Mouse (Mus musculus): ENCODE results near the gene Fam198a.

Gene Fam198a

DNA sequence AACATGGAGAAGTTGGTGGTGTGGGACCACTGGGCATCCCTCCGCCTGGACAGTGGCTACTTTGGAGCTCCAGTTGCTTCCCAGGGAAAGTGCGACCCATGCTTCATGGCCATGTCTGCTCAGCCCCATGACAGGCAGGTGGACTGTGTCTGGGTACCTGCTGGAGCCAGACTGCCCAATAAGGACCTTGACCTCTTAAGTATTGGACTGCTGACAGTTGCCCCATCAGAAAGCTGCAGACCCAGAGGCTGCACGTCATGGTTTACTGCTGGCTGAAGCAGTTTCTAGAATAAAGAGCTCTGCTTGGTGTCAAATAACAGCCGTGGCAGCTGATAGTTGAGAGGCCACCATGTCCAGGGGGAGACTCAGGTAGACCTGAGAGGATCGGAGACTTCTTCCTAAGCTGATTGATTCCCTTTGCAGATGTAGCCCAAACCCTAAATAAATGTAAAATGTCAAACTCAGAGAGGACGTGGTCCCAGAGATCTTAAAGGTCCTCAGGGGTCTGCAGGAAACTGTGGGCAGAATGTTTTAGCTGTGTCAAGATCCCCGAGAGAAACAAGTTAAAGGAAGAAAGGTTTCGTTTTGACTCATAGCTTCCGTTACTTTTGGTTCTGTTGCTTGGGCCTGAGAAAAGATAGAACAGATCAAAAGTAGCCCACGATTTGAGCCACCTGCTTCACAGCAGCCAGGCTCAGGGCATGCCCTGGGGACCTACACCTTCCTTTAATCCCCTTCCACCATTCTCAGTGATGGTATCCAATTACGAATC is 24.0 kb upstream of the Fam198a start:
- DNase-seq (ENCODE audit: extremely low spot score) = no peak

DNA sequence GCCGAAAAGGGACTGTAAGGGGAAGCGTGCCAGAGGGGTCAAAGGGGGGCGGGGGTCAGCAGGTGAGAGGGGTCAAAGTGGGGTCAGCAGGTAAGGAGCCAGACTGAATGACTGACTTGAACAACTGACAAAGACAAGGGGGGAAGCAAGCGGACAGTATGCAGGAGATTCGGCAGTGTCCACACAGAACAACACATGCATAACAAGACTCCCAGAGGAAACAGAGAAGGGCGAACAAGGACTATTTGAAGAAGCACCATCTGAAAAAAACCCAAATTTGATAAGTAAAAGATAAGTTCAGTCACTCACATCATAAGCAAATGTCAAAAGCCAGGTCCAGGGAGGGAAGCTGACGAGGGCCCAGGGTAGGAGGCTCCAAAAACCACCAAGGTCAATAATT is 23.1 kb upstream of the Fam198a start:
- DNase-seq (ENCODE audit: extremely low spot score) = no peak

DNA sequence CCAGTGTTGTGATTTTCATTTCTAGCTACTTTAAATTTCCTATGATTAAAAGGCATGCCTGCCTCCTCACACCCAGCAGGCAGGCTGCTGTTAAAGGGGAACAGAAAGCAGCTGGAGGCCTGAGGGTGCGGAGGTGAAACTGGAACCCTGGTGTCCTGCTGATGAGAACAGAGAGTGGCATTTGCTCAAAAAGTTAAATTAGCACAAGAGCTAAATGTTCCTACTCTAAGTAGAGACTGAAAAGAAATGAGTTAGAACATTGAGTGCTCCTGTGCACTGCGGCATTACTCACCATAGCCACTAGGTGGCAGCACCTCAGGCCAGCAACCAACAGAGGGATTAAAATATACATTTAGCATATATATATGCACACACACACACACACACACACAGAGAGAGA is 22.3 kb upstream of the Fam198a start:
- DNase-seq (ENCODE audit: extremely low spot score) = peak; percentile 31

DNA sequence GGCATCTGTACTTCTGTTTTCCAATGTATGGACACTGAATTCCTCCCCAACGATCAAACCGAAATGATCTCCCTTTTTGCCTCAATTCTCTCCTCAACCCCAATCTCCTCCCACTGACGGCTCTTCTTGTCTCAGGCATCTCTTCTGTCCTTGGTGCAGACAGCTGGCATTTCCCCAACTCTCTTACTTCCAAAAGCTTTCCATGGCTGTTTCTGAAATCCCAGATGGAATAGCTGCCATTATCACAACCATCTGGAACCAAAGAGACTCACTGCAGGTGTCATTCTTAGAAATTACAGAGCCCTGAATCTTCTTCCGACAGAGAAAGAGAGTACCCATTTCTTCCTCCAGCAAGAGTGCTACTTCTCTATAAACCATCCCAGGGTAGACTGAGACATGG is 15.9 kb upstream of the Fam198a start:
- DNase-seq (ENCODE audit: extremely low spot score) = no peak

DNA sequence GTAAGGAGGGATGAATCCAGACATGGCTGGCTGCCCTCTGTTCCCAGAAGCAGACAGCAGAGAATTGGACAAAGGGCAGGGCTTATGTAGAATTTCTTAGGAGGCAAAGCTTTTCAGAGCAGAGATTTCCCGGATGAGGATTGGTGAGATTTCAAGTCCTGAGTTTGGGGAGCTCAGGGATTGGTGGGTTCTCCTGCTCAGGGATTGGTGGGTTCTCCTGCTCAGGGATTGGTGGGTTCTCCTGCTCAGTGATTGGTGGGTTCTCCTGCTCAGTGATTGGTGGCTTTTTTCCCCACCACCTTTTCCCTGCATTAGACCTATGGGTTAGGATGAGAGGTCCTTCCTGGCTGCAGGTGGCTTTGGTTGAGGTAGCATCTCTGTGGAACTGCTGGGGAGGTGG is 13.8 kb upstream of the Fam198a start:
- no peak for DNase-seq (ENCODE audit: extremely low spot score)

DNA sequence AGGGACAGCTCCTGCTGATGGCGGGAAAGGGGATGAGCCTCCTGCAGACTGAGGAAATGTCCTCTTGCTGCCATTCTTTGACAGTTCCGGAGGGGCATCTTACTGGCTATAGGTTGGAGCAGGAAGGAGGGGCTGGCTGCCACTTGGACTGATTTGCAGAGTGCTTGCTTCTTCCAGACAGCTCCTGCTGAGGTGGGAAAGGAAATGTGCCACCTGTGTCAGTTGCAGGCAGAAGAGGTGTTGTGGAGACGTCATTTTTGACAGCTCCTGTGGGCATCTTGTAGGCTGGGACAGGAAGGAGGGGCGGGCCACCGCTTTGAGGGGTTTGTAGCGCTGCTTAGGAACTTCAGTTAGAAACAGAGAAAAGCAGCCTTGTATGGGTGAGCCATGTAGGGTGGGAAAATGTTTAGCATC is 13.3 kb upstream of the Fam198a start:
- DNase-seq (ENCODE audit: extremely low spot score) = no peak

DNA sequence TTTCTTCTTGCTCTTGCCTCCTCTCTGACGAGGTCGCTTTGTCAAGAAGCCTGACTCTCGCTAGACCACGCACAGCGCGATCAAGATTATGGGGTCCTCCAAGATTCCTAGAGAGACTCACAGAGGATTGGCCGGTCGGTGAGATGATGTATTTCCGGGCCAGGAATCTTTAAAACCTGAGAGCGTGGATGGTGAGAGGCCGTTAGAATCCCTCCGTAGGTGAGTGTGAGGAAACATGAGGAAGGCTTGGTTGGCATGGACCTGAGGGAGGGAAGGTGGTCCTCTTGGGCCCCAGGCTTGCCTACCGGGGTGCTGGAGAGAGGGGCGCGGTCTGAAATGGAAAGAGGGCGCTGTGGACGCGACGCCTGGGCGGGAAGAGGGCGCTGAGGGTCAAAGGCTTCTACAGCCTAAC is 12.8 kb upstream of the Fam198a start:
- DNase-seq (ENCODE audit: extremely low spot score) = peak; percentile 51

DNA sequence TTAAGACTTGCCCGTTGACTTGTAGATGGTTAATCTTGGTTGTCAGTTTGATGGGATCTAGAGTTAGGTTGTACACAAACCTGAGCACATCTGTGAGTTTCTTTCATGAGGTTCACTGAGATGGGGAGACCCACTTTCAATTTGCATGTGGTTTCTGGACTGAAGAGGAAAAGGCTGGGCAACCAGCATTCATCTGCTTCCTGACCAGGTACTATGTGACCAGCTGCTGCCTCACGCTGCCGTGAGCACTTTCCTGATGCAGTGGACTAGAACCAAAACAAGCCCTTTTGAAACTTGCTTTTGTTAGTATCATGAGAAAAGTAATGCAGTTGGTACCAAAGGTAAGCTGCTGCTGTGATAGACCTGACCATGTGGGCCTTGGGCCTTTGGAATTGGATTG is 7.8 kb upstream of the Fam198a start:
- DNase-seq (ENCODE audit: extremely low spot score) = no peak

DNA sequence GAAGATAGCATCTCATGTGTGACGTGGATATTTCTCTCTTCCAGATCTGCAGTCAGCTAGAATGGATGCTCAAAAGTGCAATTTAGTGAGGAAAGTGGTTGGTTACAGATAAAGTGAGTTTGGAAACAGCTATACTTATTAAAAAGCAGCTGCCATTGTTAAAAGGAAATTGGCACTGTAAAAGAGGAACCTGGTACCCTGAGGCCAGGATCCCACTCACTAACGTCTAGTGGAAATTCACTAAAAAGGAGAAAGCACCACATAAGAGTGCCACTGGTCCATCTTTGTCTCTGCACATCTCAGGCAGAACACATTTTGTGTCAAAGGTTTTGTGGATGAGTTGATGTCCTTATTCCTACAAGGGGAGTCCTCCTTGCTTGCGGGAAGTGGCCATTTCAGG is 7.2 kb upstream of the Fam198a start:
- no peak for DNase-seq (ENCODE audit: extremely low spot score)

DNA sequence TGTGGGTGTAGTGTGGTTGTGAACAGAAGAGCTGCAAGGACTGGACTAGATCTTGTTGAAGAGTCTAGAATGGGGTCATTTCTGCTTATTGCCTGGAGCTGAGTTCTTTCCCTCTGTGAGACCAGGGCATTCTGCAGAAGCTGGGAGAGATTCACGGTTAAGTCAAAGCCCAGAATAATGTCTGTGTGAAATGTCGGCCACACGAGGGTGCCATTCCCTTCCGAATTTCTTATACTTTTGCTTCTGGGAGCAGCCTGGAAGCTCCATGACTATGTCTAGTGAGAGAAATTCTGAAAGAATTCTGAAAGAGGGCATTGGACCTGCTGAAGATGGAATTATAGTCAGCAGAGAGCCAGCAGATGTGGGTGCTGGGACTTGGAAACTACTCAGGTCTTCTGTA is 3.0 kb upstream of the Fam198a start:
- no peak for DNase-seq (ENCODE audit: extremely low spot score)

DNA sequence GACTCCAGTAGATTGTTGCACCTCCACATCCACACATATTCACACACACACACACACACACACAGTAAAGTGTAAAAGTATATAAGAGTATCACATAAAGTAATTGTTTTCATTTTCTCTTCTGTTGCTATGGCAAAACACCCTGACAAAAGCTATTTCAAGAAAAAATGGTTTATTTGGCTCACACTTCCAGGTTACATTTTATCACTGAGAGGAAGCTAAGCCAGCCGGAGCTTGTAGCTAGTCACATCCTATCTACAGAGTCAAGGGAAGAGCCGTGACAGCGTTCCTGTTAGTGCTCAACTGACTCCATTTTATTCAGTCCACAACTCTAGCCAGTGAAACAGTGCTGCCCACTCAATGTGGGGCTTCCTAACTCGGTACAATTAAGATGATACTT is 2.4 kb upstream of the Fam198a start:
- DNase-seq (ENCODE audit: extremely low spot score) = no peak

DNA sequence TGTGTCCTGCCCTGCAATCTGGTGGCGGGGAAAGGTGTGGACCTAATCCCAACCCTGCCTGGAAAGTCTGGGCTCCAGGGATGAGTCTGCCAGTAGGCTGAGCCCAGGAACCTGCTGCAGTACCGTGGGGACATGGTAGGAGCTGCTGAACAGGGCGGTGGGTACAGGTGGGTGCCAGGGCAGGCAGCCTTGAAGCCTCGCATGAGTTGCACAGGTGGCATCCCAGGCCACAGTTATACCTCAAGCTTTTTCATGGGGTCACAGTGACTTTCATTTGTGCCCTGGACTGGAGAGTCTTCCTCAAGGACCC is 281 bp downstream of the Fam198a start:
- DNase-seq (ENCODE audit: extremely low spot score) = no peak

DNA sequence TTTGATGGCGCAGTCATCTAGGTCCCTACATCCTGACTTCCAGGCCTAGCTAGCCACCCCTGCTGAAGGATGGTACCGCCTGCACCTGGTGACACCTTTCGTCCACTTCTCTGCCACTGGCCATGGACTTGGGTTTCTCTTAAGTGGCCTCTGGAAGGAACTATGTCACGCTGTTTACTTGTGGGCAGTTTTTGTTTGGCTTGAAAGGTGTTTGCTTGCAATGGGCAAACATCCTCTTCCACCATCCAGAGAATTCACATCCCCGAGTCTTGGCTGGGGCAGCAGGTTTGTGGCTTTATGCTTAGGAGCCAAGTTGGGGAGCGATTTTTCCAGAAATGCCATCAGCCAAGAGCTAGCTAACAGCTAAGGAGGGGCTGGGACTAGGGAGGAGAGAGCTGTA is 1.8 kb downstream of the Fam198a start:
- DNase-seq (ENCODE audit: extremely low spot score) = no peak

DNA sequence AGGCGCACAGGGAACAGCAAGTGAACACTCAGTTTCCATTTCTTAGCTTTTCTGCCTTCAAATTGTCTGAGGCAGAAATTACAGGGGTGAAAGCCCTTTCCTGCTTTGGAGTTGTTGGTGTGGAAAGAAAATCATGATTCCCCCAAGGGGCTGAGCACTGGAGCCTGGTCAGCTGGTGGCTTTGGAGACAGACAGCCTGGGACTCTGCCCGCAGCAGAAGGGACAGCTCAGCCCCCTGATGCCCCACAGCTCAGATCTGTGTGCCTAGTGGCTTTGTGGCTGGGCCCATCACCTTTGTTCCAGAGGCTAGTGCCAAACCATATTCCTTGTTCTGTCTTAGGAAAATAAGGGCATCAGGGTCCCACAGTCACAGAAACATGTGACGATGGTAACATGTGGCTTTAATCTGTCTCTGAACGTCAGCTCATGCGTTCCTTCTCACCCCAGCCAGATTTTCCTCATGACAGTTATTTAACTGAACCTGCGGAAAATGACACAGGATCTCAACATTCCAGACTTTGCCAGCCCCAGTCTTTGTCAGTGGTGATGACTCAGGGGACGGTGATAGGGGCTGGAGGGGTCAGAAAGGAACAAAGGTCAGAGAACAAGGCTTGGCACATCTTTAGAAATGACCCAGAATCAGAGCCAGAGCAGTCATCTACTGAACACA is 9.3 kb downstream of the Fam198a start:
- no peak for DNase-seq (ENCODE audit: extremely low spot score)

DNA sequence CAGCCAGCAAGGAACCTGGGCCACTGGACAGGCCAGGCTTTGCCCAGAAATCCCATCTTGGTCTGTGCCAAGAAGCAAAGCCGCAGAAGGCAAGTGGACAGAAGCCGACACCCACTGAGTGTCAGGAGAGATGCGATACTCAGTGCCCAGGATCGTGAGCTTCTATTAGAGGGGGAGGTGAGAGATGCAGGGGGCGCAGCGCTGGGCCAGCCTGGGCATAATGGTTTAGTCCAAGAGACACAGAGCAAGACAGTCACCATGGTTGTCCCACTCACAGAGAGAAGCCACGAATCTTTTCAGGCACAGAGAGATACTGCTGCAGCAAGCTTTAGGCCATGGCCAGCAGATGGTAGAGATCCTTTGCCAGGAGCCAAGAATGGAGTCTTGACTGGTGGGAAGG is 14.2 kb downstream of the Fam198a start:
- DNase-seq (ENCODE audit: extremely low spot score) = no peak

DNA sequence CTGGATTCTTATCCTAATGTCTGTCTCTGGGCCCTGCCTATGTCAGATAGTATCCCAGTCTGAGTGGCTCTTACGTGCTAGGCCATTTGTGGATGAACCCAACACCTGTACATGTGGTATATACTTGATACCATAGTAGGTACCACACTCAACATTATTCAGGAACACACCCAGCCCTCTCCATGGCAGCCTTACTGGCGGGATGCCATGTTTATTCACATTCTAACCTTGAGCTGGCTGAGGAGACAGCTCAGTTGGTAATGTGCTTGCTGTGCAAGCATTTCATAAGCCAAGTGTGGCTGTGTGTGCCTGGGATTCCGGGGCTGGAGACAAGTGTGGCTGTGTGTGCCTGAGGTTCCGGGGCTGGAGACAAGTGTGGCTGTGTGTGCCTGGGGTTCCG is 17.5 kb downstream of the Fam198a start:
- no peak for DNase-seq (ENCODE audit: extremely low spot score)

DNA sequence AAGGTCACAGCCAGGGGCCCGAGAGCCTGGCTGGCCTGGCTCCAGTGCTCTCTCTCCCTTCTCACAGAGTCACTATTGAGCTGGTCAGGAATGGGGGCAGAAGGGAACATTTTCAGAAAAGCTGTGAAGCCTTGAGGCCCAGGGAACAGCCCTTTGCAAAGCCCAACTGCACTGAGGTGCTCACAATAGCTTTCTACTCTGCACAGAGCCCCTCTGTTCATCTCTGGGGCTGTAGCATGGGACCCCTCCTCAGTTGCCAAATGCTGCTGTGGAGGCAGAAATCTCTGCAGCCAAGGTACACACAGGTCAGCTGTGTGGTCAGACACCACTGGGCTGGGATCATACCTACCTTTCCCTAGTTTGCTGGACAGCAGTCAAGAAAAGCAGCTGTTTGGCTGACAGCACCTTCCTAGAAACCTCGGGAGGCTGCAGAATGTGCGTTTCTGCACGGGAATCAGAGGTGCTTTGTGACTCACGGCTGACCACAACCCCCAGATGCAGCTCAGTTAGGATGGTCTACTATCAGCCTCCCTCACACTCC is 19.1 kb downstream of the Fam198a start:
- no peak for DNase-seq (ENCODE audit: extremely low spot score)

DNA sequence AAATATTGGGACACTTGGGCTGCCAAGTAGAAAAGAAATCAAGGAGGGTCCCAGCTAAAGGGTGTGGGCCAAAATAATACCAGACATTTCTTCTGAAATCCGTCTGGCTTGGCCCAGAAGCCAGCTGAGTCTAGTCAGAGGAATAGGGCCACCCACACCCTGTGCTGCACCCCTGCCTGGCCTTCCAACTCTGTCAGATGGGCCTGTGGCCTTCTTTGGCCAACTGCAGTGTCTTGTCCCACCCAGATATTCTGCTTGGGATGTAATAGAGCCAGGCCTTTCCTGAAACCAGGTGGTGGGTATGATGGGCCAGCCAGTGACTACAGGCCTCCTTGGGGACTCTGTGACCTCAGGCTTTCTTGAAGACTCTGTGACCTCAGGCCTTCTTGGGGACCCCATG is 22.4 kb downstream of the Fam198a start:
- DNase-seq (ENCODE audit: extremely low spot score) = no peak

DNA sequence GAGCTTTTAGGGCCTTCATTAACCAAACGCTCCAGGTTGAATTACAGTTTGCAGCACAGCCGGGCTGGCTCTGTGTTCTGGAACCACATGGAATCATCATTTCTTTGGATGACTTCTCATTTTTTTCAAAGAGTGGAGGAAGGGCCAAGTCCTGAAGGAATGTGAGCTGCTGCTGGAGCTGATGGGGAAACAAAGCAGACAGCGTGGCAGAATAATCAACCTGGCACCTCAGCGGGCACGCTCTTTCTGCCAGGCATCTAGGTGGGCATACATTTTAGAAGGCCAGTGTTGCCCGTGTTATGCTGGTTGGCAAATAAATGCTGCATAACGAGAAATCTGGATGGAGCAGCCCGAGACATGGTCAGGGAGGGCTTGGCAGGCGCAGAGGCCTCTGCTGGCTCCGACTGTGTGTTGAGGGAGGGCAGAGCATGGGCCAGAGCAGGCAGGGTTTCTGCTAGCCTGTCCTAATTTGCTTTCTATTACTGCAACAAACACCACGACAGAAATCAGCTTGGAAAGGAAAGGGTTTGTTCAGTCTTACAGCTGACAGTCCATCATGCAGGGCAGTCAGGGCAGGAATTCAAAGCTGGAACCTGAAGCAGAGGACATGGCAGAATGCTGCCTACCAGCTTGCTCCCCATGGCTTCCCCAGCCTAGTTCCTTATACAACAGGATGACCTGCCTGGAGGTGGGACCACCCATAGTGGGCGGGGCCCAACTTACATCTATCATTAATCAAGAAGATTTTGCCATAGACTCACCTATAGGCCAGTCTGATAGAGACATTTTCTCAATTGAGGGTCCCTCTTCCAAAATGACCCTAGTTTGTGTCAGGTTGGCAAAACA is 23.6 kb downstream of the Fam198a start:
- DNase-seq (ENCODE audit: extremely low spot score) = no peak

DNA sequence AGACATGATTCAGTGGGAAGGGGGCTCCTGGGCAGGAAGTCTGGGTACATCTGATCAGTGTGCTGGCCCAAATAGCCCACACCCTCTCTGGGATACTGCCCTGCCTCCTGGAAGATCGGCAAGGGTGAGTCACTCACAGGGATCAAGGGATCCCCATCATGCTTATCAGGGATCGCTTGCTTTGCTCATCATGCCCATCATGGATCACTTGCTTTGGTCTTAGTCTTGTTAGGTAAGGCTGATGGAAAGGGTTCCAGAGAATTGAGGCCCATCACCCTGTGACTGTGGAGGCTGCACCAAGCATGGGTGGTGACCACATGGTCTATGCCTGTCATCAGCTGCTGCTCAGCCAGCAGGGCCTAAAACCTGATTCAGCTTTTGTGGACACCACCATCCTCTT is 24.5 kb downstream of the Fam198a start:
- no peak for DNase-seq (ENCODE audit: extremely low spot score)

DNA sequence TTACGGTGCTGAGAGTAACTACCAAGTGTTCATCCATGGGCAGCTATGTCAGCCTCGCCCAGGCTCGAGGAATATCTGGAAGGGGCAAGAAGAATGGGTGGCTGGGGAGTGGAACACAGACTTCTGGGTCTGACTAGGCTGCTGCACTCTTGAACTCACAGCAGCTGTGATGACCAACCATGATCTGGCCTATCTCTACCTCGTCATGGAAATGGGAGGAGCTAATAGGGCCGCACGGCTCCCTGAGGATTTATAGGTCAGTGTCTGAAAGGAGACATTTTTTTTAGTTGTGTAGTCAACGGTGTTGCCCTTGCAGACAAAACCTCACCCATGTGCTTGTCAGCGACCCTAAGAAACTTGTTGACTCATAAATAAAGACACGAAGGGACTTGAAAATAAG is 30.3 kb downstream of the Fam198a start:
- DNase-seq (ENCODE audit: extremely low spot score) = no peak

DNA sequence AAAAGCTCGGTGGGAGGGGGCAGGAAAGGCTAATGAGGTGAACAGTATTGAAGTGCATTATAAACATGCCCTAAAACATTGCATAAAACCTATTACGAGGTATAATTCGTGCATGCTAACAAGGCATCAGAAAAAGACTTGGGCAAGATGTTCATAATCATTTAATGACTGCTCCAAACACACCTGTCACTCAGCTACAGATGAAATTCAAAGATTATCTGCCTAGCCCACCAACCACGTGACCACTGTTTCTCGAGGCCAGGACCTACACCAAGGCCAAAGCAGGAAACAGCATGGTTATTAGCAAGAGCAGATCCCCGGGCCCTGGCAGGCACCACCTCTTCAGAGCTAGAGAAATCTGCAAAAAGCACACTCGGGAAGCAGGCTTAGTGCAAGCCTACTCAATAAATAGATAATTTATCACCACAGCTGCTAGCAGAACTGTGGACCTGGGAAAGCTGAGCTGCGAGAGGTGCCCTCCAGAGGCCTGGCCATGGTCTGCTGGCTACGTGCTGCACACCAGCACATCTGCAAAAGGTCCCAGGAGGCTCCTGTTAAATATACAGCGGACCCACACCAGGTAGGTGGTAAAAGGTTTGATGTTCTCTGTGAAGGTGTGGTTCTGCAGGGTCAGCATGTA is 30.8 kb downstream of the Fam198a start:
- DNase-seq (ENCODE audit: extremely low spot score) = no peak
